Mouse (Mus musculus) testis, adult 2 months (tissue): ENCODE data around the gene Prr12.

Experiments
- CTCF ChIP-seq: fragments of 200-500 bp; IDR thresholded peaks from 2 replicates; pipeline ENCODE4 v1.5.1; 2012; ENCODE audit warnings: low read depth, mild to moderate bottlenecking, inconsistent platforms, low read length, moderate library complexity; ENCODE audit not compliant: control insufficient read depth, insufficient read depth, insufficient replicate concordance
- POLR2A ChIP-seq: fragments of 200-500 bp; IDR thresholded peaks from 2 replicates; pipeline ENCODE4 v1.6.1; 2012; ENCODE audit warnings: low read depth, mild to moderate bottlenecking, inconsistent platforms, low read length, moderate library complexity; ENCODE audit not compliant: control insufficient read depth

- TF ChIP-seq POLR2A, result no peak
- TF ChIP-seq CTCF, result no peak
Measured at GRCm38 (mm10) chr7:45047491-45047890, 5.2 kb downstream of the Prr12 start.
